Mouse (Mus musculus) midbrain, embryonic 12.5 days (tissue): Measurements from ENCODE around the gene T2. TPM values are rescaled to one million over a fixed set of nuclear protein-coding genes. Genes with fewer than 3 reads are reported as not detected.
A peak's percentile ranks its signal among the peaks of the same experiment; 100 is the strongest.
"Not testable (repeated sequence)": the region's sequence is repeated elsewhere in the genome, so short reads cannot be mapped to it uniquely, and the experiment has no call there.

Source experiments
- ATAC-seq: fragments of 200-750 bp; cut with Nextera tagmentation; 2 replicates; pipeline ENCODE4 v1.8.0; 2017; ENCODE audit warnings: low read depth, moderate TSS enrichment, moderate library complexity; ENCODE audit not compliant: low FRiP score
- H3K27ac ChIP-seq: fragments of 300-500 bp; sonication (generic); replicated peaks from 2 replicates; pipeline ENCODE4 v1.5.1; 2016; ENCODE audit warnings: mild to moderate bottlenecking
- H3K27me3 ChIP-seq: fragments of 300-500 bp; sonication (generic); 2 replicates; pipeline ENCODE4 v1.6.1; 2016; ENCODE audit warnings: mild to moderate bottlenecking
- H3K36me3 ChIP-seq: fragments of 300-500 bp; sonication (generic); 2 replicates; pipeline ENCODE4 v1.6.1; 2016
- H3K4me1 ChIP-seq: fragments of 300-500 bp; sonication (generic); 2 replicates; pipeline ENCODE4 v1.6.1; 2016
- H3K4me2 ChIP-seq: fragments of 300-500 bp; sonication (generic); replicated peaks from 2 replicates; pipeline ENCODE4 v1.6.1; 2016; ENCODE audit warnings: mild to moderate bottlenecking, moderate library complexity
- H3K4me3 ChIP-seq: fragments of 300-500 bp; sonication (generic); 2 replicates; pipeline ENCODE4 v1.5.1; 2016; ENCODE audit warnings: mild to moderate bottlenecking
- H3K9ac ChIP-seq: fragments of 300-500 bp; sonication (generic); replicated peaks from 2 replicates; pipeline ENCODE4 v1.6.1; 2016; ENCODE audit warnings: mild to moderate bottlenecking, moderate library complexity
- H3K9me3 ChIP-seq: fragments of 300-500 bp; sonication (generic); 2 replicates; pipeline ENCODE4 v1.6.1; 2016; ENCODE audit warnings: mild to moderate bottlenecking
- WGBS: fragments of 180-500 bp; shearing (Covaris S2); methylation state at CpG from one replicate; pipeline ENCODE4 v1.1.7; 2016; 5-methylcytosine and 5-hydroxymethylcytosine counted together
- polyA plus RNA-seq: library from polyadenylated mRNA; unstranded; fragments of >200 nt; fragmentation: Nextera tagmentation; extraction: Ambion mirVana; gene quantifications from 2 replicates; pipeline ENCODE4 v1.2.1, GENCODE M21; 2016

The T2 gene
- polyA plus RNA-seq, 1 experiment from 2014 or later: 0.71 TPM

DNA sequence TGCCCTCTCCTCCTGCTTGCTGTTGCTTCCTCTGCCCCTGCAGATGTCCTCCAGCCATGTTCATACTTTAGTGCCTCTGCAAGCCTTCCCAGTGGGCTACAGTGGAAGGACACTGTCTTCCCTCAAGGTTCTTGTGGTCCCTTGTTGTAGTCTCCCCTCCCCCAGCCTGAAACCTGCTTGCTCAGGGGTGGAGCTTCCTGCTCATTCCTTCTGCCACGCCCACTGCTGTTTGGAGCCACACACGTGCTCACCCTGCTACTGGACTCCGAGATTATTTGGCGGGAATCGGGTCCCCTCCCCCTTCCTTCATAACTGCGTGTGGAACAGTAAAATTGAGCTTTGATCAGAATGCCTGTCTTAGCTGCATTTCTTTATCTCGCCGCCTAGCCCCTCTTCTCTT lies 48.1 kb downstream of the T2 start:
- 60% methylated on average over 8 of the region's 8 CpGs for WGBS
- H3K9me3 ChIP-seq, H3K36me3 ChIP-seq, ATAC-seq, H3K4me2 ChIP-seq, H3K9ac ChIP-seq, H3K4me3 ChIP-seq, H3K27ac ChIP-seq, H3K27me3 ChIP-seq: not testable (repeated sequence)
- peaks cover 16% of the 10 kb centered on the region for H3K4me1 ChIP-seq

DNA sequence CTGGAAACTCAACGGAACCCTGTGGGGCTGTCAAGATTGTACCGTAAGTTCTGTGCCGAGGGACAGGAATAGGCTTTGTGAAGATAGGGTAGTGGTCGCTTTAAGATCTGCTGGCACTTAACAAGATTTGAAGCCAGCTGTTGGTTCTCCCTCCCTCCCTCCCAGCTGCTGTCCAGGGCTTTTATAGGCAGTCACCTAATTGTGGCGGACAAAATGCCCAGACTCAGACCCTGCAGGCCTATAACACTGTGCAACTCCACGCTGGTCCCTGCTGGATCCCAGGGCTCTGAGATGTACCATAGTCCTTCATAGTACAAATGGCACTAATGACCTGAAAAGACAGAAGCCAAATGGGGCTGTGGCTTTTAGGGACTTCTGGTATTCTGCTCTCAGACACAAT lies 50.5 kb downstream of the T2 start:
- Histone ChIP-seq H3K9ac (no peak overlapping the region), H3K4me1 (peaks cover 19% of the 10 kb centered on the region), H3K4me3 (no peak overlapping the region), H3K27me3 (peaks cover 7% of the 10 kb centered on the region; the same call in 1 of the 2 replicates), H3K36me3 (no peaks in the 10 kb centered on the region), H3K27ac (no peak overlapping the region), H3K4me2 (no peak overlapping the region), H3K9me3 (no peaks in the 10 kb centered on the region)
- no peak for ATAC-seq
- WGBS: 26% methylated on average over 6 of the region's 6 CpGs

DNA sequence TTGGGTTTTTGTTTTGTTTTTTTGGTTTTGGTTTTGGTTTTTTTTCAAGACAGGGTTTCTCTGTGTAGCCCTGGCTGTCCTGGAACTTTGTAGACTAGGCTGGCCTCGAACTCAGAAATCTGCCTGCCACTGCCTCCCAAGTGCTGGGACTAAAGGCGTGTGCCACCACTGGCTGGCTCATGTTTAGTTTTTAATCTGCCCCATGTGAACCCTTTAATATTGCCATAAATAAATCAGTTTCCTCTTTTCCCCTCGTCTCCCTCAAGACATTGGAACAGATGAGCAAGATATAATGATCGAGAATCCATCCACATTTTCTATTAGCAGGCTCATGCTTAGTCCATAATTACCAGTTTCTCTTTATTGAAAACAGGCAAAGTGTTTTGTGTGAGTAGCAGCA lies 52.2 kb downstream of the T2 start:
- not testable (repeated sequence) for ATAC-seq, H3K4me3 ChIP-seq, H3K4me2 ChIP-seq, H3K9me3 ChIP-seq, H3K27me3 ChIP-seq, H3K9ac ChIP-seq, H3K27ac ChIP-seq, H3K36me3 ChIP-seq
- peaks cover 19% of the 10 kb centered on the region for H3K4me1 ChIP-seq
- 71% methylated on average over 4 of the region's 4 CpGs for WGBS

DNA sequence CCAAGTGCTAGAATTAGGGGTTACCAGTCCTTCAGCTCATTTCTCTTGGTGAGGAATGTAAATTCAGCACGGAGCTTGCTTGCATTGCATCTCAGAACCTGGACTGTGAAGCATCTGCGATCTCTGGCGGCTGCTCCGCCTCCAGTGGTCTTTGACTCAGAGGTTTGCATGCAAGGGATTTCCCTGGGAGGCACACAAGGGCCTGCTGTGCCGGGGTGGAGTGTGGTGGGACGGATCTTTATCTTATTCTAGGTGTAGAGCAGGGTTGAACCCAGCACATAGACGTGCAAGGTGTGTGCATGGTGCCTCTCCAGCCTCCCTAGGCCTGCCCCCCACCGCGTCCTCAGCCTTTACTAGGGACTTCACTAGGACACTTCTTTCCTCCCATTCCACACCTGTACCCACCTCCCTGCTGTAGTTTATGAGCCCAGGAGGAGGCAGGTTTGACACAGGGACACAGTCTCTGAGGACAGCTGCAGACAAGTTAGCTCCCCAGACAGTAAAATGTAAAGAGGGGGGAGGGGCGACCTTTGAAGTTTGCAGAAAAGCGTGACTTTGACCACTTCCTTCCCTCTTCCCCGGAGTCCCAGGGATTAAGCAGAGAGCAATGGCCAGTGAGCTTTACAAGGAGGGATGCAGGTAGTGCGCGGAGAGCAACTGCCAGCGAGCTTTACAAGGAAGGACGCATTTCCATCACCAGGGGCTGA lies 53.0 kb downstream of the T2 start:
- Histone ChIP-seq H3K27ac (no peak overlapping the region), H3K4me1 (peaks cover 19% of the 10 kb centered on the region), H3K4me2 (peak overlapping the region; percentile 19), H3K27me3 (peaks cover 16% of the 10 kb centered on the region), H3K36me3 (no peaks in the 10 kb centered on the region), H3K9me3 (no peaks in the 10 kb centered on the region), H3K4me3 (no peak overlapping the region), H3K9ac (no peak overlapping the region)
- no peak for ATAC-seq
- 3% methylated on average over 16 of the region's 16 CpGs for WGBS

DNA sequence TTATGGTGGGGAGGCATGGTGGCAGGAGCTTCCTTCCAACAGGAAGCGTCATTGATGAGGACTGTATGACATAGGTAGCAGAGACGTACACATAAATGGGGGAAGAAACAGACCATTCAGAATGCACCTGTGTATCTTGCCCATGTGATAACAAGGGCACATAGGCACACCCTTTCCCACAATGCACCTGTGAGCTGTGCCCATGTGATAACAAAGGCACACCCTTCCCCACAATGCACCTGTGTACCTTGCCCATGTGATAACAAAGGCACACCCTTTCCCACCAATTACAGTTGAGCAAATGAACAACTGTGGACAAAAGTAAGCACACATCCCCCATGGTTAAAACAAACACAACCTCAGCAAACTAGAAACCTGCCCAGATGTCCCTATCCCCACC lies 54.5 kb downstream of the T2 start:
- WGBS: 81% methylated on average over 2 of the region's 2 CpGs
- peaks cover 27% of the 10 kb centered on the region for H3K27me3 ChIP-seq

DNA sequence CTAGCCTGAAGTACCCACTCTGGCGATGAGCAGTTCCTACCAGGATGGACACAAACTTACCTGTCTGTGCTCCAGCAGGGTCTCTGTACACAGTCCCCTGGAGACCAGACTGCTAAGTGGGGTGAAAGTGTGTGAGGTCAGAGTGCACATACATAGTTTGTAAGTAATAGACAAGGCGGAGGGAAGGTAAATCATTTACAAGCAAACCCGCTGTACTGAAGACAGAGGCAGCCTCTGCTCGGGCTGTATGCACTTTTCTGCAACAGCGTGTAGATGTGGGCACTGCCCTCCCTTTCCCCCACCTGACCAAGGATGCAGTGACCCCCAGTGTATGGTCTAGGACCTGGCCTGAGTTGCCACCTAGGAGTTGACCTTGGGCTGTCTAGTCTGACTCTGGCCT lies 57.9 kb downstream of the T2 start:
- Histone ChIP-seq H3K36me3 (no peaks in the 10 kb centered on the region), H3K27ac (no peak overlapping the region), H3K4me3 (no peak overlapping the region), H3K4me2 (no peak overlapping the region), H3K4me1 (peaks cover 21% of the 10 kb centered on the region), H3K9ac (no peak overlapping the region), H3K27me3 (peaks cover 27% of the 10 kb centered on the region), H3K9me3 (no peaks in the 10 kb centered on the region)
- ATAC-seq: no peak
- 56% methylated on average over 5 of the region's 5 CpGs for whole genome bisulfite sequencing

More for the DNA sequence above, 54.5 kb downstream of the T2 start:
- Histone ChIP-seq H3K9ac (no peak overlapping the region), H3K27ac (no peak overlapping the region), H3K4me3 (no peak overlapping the region), H3K36me3 (no peaks in the 10 kb centered on the region), H3K4me2 (no peak overlapping the region), H3K4me1 (peaks cover 28% of the 10 kb centered on the region), H3K9me3 (no peaks in the 10 kb centered on the region)
- no peak for ATAC-seq

DNA sequence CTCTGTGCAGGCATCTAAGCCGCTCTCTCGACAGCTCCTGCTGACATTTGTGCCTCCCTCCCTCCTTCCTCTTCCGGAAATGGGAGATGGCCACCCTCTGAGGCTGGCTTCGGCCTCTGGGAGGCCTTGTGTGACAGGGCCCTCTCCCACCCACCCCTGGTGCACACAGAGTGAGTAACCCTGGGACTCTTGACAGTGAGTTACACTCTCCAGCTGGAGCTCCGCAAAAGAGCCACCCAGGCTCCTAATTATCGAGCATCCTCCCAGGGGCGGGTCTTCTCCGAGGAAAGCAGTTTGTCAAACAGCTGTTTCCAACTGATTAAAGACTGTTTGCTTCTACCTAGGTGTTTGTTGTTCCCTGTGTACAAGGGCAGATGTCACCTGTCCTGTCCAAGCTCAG lies 59.7 kb downstream of the T2 start:
- ATAC-seq: no peak

DNA sequence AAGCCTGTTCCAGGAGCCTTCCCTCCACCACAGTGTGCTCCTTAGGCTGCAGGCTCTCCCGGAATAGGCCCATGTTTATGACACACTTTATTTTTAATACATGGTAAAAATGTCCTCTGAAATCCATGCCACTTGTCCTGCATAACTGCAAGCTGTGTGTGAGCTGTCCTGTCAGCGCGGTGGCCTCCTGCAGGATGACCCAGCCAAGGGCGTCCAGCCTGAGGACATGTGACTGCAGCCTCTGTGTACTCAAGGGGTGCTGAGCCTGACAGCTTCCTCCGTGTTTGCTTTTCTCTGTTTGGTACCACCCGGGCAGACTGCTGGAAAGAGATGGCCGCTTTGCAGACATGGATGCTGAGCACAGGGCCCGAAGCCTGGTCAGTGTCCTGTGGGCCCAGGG lies 61.1 kb downstream of the T2 start:
- H3K36me3 ChIP-seq: no peaks in the 10 kb centered on the region
- no peak overlapping the region for H3K4me2 ChIP-seq
- no peak overlapping the region for H3K9ac ChIP-seq
- no peak overlapping the region for H3K4me3 ChIP-seq
- no peak overlapping the region for H3K27ac ChIP-seq
- H3K27me3 ChIP-seq: peaks cover 27% of the 10 kb centered on the region
- peaks cover 14% of the 10 kb centered on the region for H3K4me1 ChIP-seq
- no peak for ATAC-seq
- H3K9me3 ChIP-seq: no peaks in the 10 kb centered on the region
- WGBS: 67% methylated on average over 8 of the region's 8 CpGs

More for the DNA sequence above, 59.7 kb downstream of the T2 start:
- peaks cover 27% of the 10 kb centered on the region for H3K27me3 ChIP-seq
- H3K4me3 ChIP-seq: no peak overlapping the region
- H3K27ac ChIP-seq: no peak overlapping the region
- H3K9me3 ChIP-seq: no peaks in the 10 kb centered on the region
- H3K4me1 ChIP-seq: peaks cover 14% of the 10 kb centered on the region
- 6% methylated on average over 8 of the region's 8 CpGs for WGBS
- H3K36me3 ChIP-seq: no peaks in the 10 kb centered on the region
- H3K4me2 ChIP-seq: no peak overlapping the region
- H3K9ac ChIP-seq: no peak overlapping the region

DNA sequence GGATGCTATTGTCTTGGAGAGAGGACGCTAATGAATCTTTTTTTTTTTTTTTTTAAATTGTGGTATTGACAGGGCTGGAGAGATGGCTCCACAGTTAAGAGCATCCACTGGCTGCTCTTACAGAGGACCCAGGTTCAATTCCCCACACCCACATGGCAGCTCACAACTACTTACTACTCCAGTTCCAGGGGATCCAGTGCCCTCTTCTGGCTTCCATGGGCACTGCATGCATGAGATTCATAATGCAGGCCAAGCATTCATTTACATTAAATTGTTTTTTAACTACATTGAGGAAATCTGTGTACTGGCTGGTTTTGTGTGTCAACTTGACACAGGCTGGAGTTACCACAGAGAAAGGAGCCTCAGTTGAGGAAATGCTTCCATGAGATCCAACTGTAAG lies 64.9 kb downstream of the T2 start:
- no peaks in the 10 kb centered on the region for H3K36me3 ChIP-seq
- H3K4me2 ChIP-seq: no peak overlapping the region
- WGBS: 76% methylated on average over 1 of the region's 1 CpGs
- H3K27ac ChIP-seq: no peak overlapping the region
- H3K4me1 ChIP-seq: peaks cover 2% of the 10 kb centered on the region
- H3K27me3 ChIP-seq: peaks cover 3% of the 10 kb centered on the region
- H3K9me3 ChIP-seq: no peaks in the 10 kb centered on the region
- no peak for ATAC-seq
- H3K9ac ChIP-seq: no peak overlapping the region
- no peak overlapping the region for H3K4me3 ChIP-seq

DNA sequence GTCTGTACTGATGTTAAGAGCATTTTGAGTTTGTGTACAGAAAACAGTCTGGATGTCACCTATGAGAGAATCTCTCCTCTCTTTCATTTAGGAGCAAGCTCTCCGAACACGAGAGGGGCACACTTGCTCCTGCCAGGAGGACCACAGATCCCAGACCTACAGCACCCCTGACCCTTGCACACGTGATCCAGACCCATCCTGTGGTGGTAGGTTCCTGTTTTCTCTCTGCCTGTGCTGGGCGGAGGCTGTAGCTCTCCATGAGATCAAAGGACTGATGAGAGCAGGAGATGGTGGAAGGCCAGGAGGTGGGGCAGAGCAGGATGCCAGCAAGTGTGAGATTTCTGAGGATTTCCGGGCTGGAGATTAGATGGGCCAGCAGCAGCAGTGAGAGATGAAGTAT lies 65.7 kb downstream of the T2 start:
- WGBS: 59% methylated on average over 5 of the region's 5 CpGs
- H3K27me3 ChIP-seq: peaks cover 5% of the 10 kb centered on the region
- no peak overlapping the region for H3K4me3 ChIP-seq
- no peaks in the 10 kb centered on the region for H3K4me1 ChIP-seq
- no peak overlapping the region for H3K27ac ChIP-seq
- no peak for ATAC-seq
- no peak overlapping the region for H3K4me2 ChIP-seq
- H3K9ac ChIP-seq: no peak overlapping the region
- H3K36me3 ChIP-seq: no peaks in the 10 kb centered on the region
- no peaks in the 10 kb centered on the region for H3K9me3 ChIP-seq

DNA sequence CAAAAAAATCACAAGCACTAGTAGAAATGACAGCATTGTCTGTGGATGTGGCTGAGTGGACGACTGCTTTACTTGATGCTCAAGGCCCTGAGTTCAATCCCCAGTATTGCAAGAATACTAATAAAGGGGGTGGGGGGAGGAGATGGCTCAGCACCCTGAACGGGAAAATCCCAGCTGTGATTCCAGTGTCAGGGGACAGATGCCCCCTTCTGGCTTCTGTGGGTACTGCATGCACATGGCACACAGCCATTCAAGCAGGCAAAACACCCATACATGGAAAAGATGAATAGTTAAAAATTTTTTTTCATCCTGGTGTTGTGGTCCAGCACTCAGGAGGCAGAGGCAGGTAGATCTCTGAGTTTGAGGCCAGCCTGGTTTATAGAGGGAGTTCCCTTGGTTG lies 67.5 kb downstream of the T2 start:
- Histone ChIP-seq H3K36me3 (no peaks in the 10 kb centered on the region), H3K9me3 (no peaks in the 10 kb centered on the region), H3K27me3 (peaks cover 22% of the 10 kb centered on the region), H3K4me2 (no peak overlapping the region), H3K4me1 (no peaks in the 10 kb centered on the region), H3K9ac (no peak overlapping the region), H3K4me3 (no peak overlapping the region), H3K27ac (no peak overlapping the region)
- 44% methylated on average over 2 of the region's 2 CpGs for WGBS
- ATAC-seq: no peak

DNA sequence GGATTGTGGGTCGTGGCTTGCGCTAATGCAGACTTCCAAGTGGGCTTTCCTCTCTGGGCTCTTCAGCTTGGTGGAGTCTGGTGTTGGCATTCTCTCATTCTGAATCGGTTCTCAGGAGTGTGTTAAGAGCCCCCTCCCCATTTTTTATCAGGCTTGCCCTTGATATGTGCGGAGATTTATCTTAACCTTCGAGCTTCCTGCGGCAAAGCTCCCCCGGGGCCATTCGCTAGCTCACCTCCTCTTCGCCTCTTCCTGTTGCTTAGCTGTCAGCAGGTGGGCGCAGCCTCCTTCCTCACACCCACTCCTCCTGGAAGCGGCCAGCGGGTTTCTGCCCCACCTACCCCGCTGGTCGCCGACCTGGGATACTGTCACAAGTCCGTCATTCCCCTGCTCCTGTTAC lies 73.6 kb downstream of the T2 start:
- under 1% methylated on average over 16 of the region's 16 CpGs for WGBS

DNA sequence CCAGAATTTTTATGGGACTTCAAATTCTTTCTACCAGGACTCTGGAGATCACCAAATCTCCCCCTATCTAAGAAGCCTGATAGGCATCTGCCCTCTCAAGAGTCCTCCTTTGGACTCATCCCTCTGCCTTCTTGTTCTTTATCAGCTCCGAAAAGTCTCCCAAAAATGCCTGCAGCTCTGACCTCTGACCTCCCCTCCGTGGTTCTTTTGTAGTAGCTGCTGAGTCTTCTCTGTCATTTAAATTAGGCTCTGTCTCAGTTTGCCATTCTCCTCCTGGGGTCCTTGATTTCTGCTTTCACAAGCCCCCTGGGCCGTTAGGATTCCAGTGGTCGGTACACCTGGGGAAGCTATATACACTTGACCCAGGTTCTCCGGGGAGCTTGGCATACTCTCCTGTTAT lies 74.1 kb downstream of the T2 start:
- WGBS: 0% methylated on average over 5 of the region's 5 CpGs
- peaks cover 20% of the 10 kb centered on the region for H3K4me1 ChIP-seq
- no peak for ATAC-seq
- H3K36me3 ChIP-seq: no peaks in the 10 kb centered on the region
- H3K9me3 ChIP-seq: no peaks in the 10 kb centered on the region
- no peak overlapping the region for H3K4me3 ChIP-seq
- H3K4me2 ChIP-seq: no peak overlapping the region
- no peak overlapping the region for H3K27ac ChIP-seq
- H3K9ac ChIP-seq: no peak overlapping the region
- H3K27me3 ChIP-seq: peaks cover 88% of the 10 kb centered on the region

More for the DNA sequence above, 73.6 kb downstream of the T2 start:
- Histone ChIP-seq H3K4me2 (no peak overlapping the region), H3K4me1 (peaks cover 20% of the 10 kb centered on the region), H3K4me3 (no peak overlapping the region), H3K9ac (no peak overlapping the region), H3K27me3 (peaks cover 83% of the 10 kb centered on the region), H3K36me3 (no peaks in the 10 kb centered on the region), H3K9me3 (no peaks in the 10 kb centered on the region), H3K27ac (no peak overlapping the region)
- ATAC-seq: no peak
